Mouse (Mus musculus) thymus, adult 2 months (tissue): ENCODE results near the gene Grk3. TPM values are rescaled to one million over a fixed set of nuclear protein-coding genes. Genes with fewer than 3 reads are reported as not detected.

Source experiments
- DNase-seq: peaks from one replicate; pipeline ENCODE4 v3.0.0; 2021
- H3K27ac ChIP-seq: fragments of 200-500 bp; 2 replicates; pipeline ENCODE4 v1.5.1; 2012; ENCODE audit warnings: low read length, control low read depth; ENCODE audit not compliant: control insufficient read depth, insufficient read depth
- H3K27me3 ChIP-seq: fragments of 200-500 bp; 2 replicates; pipeline ENCODE4 v1.6.1; 2012; ENCODE audit warnings: mild to moderate bottlenecking, low read length, moderate library complexity, mixed read lengths; ENCODE audit not compliant: control insufficient read depth, insufficient read depth
- H3K36me3 ChIP-seq: fragments of 200-500 bp; 2 replicates; pipeline ENCODE4 v1.6.1; 2012; ENCODE audit warnings: mild to moderate bottlenecking, low read length, moderate library complexity; ENCODE audit not compliant: control insufficient read depth, insufficient read depth
- H3K4me1 ChIP-seq: fragments of 200-500 bp; replicated peaks from 2 replicates; pipeline ENCODE4 v1.6.1; 2012; ENCODE audit warnings: low read length; ENCODE audit not compliant: control insufficient read depth, insufficient read depth
- H3K4me3 ChIP-seq: fragments of 200-500 bp; 2 replicates; pipeline ENCODE4 v1.5.1; 2012; ENCODE audit warnings: mild to moderate bottlenecking, low read length, control low read depth, moderate library complexity; ENCODE audit not compliant: control insufficient read depth, insufficient read depth
- CTCF ChIP-seq: fragments of 200-500 bp; IDR thresholded peaks from 2 replicates; pipeline ENCODE4 v1.5.1; 2012; ENCODE audit warnings: mild to moderate bottlenecking, control low read depth, low read length, moderate library complexity, borderline replicate concordance; ENCODE audit not compliant: control insufficient read depth, poor library complexity, insufficient read depth; ENCODE audit errors: extremely low read depth
- POLR2A ChIP-seq: fragments of 200-500 bp; IDR thresholded peaks from 2 replicates; pipeline ENCODE4 v1.6.1; 2012; ENCODE audit warnings: mild to moderate bottlenecking, low read length, control low read depth, moderate library complexity; ENCODE audit not compliant: control insufficient read depth, poor library complexity, insufficient read depth; ENCODE audit errors: extremely low read depth
- WGBS: fragments of 180-500 bp; shearing (Covaris S2); methylation state at CpG from one replicate; pipeline ENCODE4 v1.1.7; 2018; 5-methylcytosine and 5-hydroxymethylcytosine counted together
- polyA plus RNA-seq: library from polyadenylated mRNA; depleted of rRNA; stranded (reverse); fragments of >200 nt; gene quantifications from 2 replicates; pipeline ENCODE4 v1.2.3, GENCODE M21; 2012

The Grk3 gene
- polyA plus RNA-seq, 1 experiment, result 10.0 TPM

GRCm38 (mm10) chr5:112908169-112908614 is 107.4 kb downstream of the Grk3 start:
- Histone ChIP-seq H3K4me1 (no peaks in the 10 kb centered on the region), H3K27ac (no peak overlapping the region), H3K27me3 (no peaks in the 10 kb centered on the region), H3K4me3 (no peak overlapping the region), H3K36me3 (no peaks in the 10 kb centered on the region)
- TF ChIP-seq POLR2A (no peak), CTCF (no peak)
- no peak for DNase-seq
- 51% methylated on average over 2 of the region's 2 CpGs for WGBS

- no peaks in the 10 kb centered on the region for H3K27me3 ChIP-seq
- H3K27ac ChIP-seq, result no peak overlapping the region
- WGBS, result 75% methylated on average over 6 of the region's 6 CpGs
- TF ChIP-seq POLR2A, result no peak
- TF ChIP-seq CTCF, result no peak
- no peak overlapping the region for H3K4me3 ChIP-seq
- H3K36me3 ChIP-seq, result no peaks in the 10 kb centered on the region
- no peak for DNase-seq
- H3K4me1 ChIP-seq, result no peaks in the 10 kb centered on the region
These were observed 108.1 kb downstream of the Grk3 start for GRCm38 (mm10) chr5:112907504-112907903.

- no peak within 1 kb of the TSS for H3K4me3 ChIP-seq
- no peaks in the 10 kb centered on the region for H3K36me3 ChIP-seq
- TF ChIP-seq POLR2A, result no peak
- TF ChIP-seq CTCF, result no peak
- 85% methylated on average over 17 of the region's 17 CpGs for WGBS
- no peaks in the 10 kb centered on the region for H3K4me1 ChIP-seq
- no peak for DNase-seq
- H3K27me3 ChIP-seq, result no peaks in the 10 kb centered on the region
- H3K27ac ChIP-seq, result no peak within 1 kb of the TSS
These were observed 119.6 kb downstream of the Grk3 start, which contains the start of gene Myo18b for GRCm38 (mm10) chr5:112895674-112896654. Myo18b (minus strand) TSS chr5:112896362.

GRCm38 (mm10) chr5:112893462-112894060 is 122.0 kb downstream of the Grk3 start:
- no peak for DNase-seq
- H3K27ac ChIP-seq, result no peak overlapping the region
- H3K4me3 ChIP-seq, result no peak overlapping the region
- WGBS, result 89% methylated on average over 5 of the region's 5 CpGs
- TF ChIP-seq CTCF (no peak), POLR2A (no peak)
- H3K27me3 ChIP-seq, result no peaks in the 10 kb centered on the region
- H3K4me1 ChIP-seq, result no peaks in the 10 kb centered on the region
- H3K36me3 ChIP-seq, result no peaks in the 10 kb centered on the region

- TF ChIP-seq CTCF, result no peak
- TF ChIP-seq POLR2A, result no peak
- Histone ChIP-seq H3K36me3 (no peaks in the 10 kb centered on the region), H3K27ac (no peak overlapping the region), H3K4me3 (no peak overlapping the region), H3K27me3 (no peaks in the 10 kb centered on the region), H3K4me1 (no peaks in the 10 kb centered on the region)
- no peak for DNase-seq
These were observed 123.2 kb downstream of the Grk3 start for GRCm38 (mm10) chr5:112892411-112892810.

- no peaks in the 10 kb centered on the region for H3K27me3 ChIP-seq
- no peaks in the 10 kb centered on the region for H3K4me1 ChIP-seq
- no peaks in the 10 kb centered on the region for H3K36me3 ChIP-seq
- no peak overlapping the region for H3K27ac ChIP-seq
- no peak for DNase-seq
- no peak overlapping the region for H3K4me3 ChIP-seq
- TF ChIP-seq POLR2A, result no peak
- TF ChIP-seq CTCF, result no peak
- WGBS, result 64% methylated on average over 7 of the region's 7 CpGs
These were observed 126.9 kb downstream of the Grk3 start for GRCm38 (mm10) chr5:112888651-112889050.
